Mouse (Mus musculus) kidney, postnatal 0 days (tissue): Measurements from ENCODE around the gene Zfp68. TPM values are rescaled to one million over a fixed set of nuclear protein-coding genes. Genes with fewer than 3 reads are reported as not detected.

Experiments used
- ATAC-seq: fragments of 200-750 bp; cut with Nextera tagmentation; replicated peaks from 2 replicates; pipeline ENCODE4 v1.8.0; 2017; ENCODE audit warnings: low read depth, moderate number of reproducible peaks, moderate TSS enrichment, moderate library complexity; ENCODE audit not compliant: low FRiP score
- DNase-seq: peaks from one replicate; pipeline ENCODE4 v3.0.0-alpha.2; 2016; ENCODE audit warnings: low spot score
- H3K27ac ChIP-seq: fragments of 300-500 bp; sonication (generic); 2 replicates; pipeline ENCODE4 v1.5.1; 2014; ENCODE audit warnings: mild to moderate bottlenecking
- H3K27me3 ChIP-seq: fragments of 300-500 bp; sonication (generic); 2 replicates; pipeline ENCODE4 v1.6.1; 2014; ENCODE audit warnings: low read length, mixed read lengths; ENCODE audit not compliant: insufficient read depth
- H3K36me3 ChIP-seq: fragments of 300-500 bp; sonication (generic); 2 replicates; pipeline ENCODE4 v1.6.1; 2014; ENCODE audit warnings: low read length, mixed read lengths; ENCODE audit not compliant: insufficient read depth
- H3K4me1 ChIP-seq: fragments of 300-500 bp; sonication (generic); replicated peaks from 2 replicates; pipeline ENCODE4 v1.6.1; 2014; ENCODE audit warnings: antibody characterized with exemption, low read length, mixed read lengths; ENCODE audit not compliant: insufficient read depth
- H3K4me2 ChIP-seq: fragments of 300-500 bp; sonication (generic); 2 replicates; pipeline ENCODE4 v1.6.1; 2014; ENCODE audit warnings: mild to moderate bottlenecking, low read length, moderate library complexity, mixed read lengths
- H3K4me3 ChIP-seq: fragments of 300-500 bp; sonication (generic); replicated peaks from 2 replicates; pipeline ENCODE4 v1.5.1; 2014; ENCODE audit warnings: low read depth, low read length
- H3K9ac ChIP-seq: fragments of 300-500 bp; sonication (generic); 2 replicates; pipeline ENCODE4 v1.6.1; 2014; ENCODE audit warnings: low read depth, low read length
- H3K9me3 ChIP-seq: fragments of 300-500 bp; sonication (generic); replicated peaks from 2 replicates; pipeline ENCODE4 v1.6.1; 2016; ENCODE audit warnings: low read length, inconsistent platforms, mixed read lengths
- CTCF ChIP-seq: IDR thresholded peaks from 2 replicates; pipeline ENCODE4 v1.5.1; 2016; ENCODE audit warnings: antibody characterized with exemption, low read depth, mild to moderate bottlenecking, moderate library complexity
- WGBS: fragments of 180-500 bp; shearing (Covaris S2); extraction: QIAGEN DNeasy Blood & Tissue Kit; methylation state at CpG from one replicate; pipeline ENCODE4 v1.1.7; 2014; 5-methylcytosine and 5-hydroxymethylcytosine counted together
- polyA plus RNA-seq: library from polyadenylated mRNA; unstranded; fragments of >200 nt; fragmentation: Nextera tagmentation; extraction: Ambion mirVana; gene quantifications from 2 replicates; pipeline ENCODE4 v1.2.1, GENCODE M21; 2015

The Zfp68 gene
- polyA plus RNA-seq = 57.8 and 59.8 TPM in 2 replicates

GRCm38 (mm10) chr5:138619211-138620128 is at the start of gene Zfp68:
Zfp68 (minus strand) TSS chr5:138619761.
- ATAC-seq (peak; percentile 97), DNase-seq (peak; percentile 97)
- Histone ChIP-seq H3K4me1 (no peaks in the 10 kb centered on the region), H3K9ac (peak within 1 kb of the TSS; percentile 97), H3K4me3 (peak within 1 kb of the TSS; percentile 92), H3K36me3 (peaks cover 28% of the 10 kb centered on the region), H3K9me3 (peaks cover 16% of the 10 kb centered on the region), H3K27ac (peak within 1 kb of the TSS; percentile 99), H3K4me2 (peak within 1 kb of the TSS; percentile 55), H3K27me3 (no peaks in the 10 kb centered on the region)
- TF ChIP-seq CTCF = peak; percentile 50
- WGBS = under 1% methylated on average over 43 of the region's 43 CpGs

GRCm38 (mm10) chr5:138658922-138659321 is 39.4 kb upstream of the Zfp68 start:
- Histone ChIP-seq H3K4me1 (no peaks in the 10 kb centered on the region), H3K9me3 (no peaks in the 10 kb centered on the region), H3K4me2 (no peak overlapping the region), H3K4me3 (no peak overlapping the region), H3K27me3 (no peaks in the 10 kb centered on the region), H3K36me3 (no peaks in the 10 kb centered on the region), H3K9ac (no peak overlapping the region), H3K27ac (no peak overlapping the region)
- 10% methylated on average over 5 of the region's 5 CpGs for WGBS
- TF ChIP-seq CTCF = peak; percentile 96
- ATAC-seq (no peak), DNase-seq (peak; percentile 90)

GRCm38 (mm10) chr5:138657854-138658253 is 38.3 kb upstream of the Zfp68 start:
- Histone ChIP-seq H3K4me2 (no peak overlapping the region), H3K27me3 (no peaks in the 10 kb centered on the region), H3K9ac (no peak overlapping the region), H3K4me1 (no peaks in the 10 kb centered on the region), H3K36me3 (no peaks in the 10 kb centered on the region), H3K4me3 (no peak overlapping the region), H3K27ac (no peak overlapping the region), H3K9me3 (no peaks in the 10 kb centered on the region)
- ATAC-seq (peak; percentile 73; the same call in 1 of the 2 replicates), DNase-seq (peak; percentile 87)
- peak; percentile 81 for TF ChIP-seq CTCF
- WGBS = 31% methylated on average over 6 of the region's 6 CpGs

GRCm38 (mm10) chr5:138657407-138657806 is 37.8 kb upstream of the Zfp68 start:
- DNase-seq (no peak), ATAC-seq (no peak)
- no peak for TF ChIP-seq CTCF
- H3K9ac ChIP-seq = no peak overlapping the region
- no peaks in the 10 kb centered on the region for H3K9me3 ChIP-seq
- no peaks in the 10 kb centered on the region for H3K4me1 ChIP-seq
- no peaks in the 10 kb centered on the region for H3K36me3 ChIP-seq
- WGBS = 93% methylated on average over 3 of the region's 3 CpGs
- no peaks in the 10 kb centered on the region for H3K27me3 ChIP-seq
- no peak overlapping the region for H3K27ac ChIP-seq
- H3K4me3 ChIP-seq = no peak overlapping the region
- no peak overlapping the region for H3K4me2 ChIP-seq

- H3K27me3 ChIP-seq = no peaks in the 10 kb centered on the region
- H3K9me3 ChIP-seq = no peaks in the 10 kb centered on the region
- no peak overlapping the region for H3K9ac ChIP-seq
- peak; percentile 73 for ATAC-seq
- H3K4me1 ChIP-seq = no peaks in the 10 kb centered on the region
- H3K27ac ChIP-seq = no peak overlapping the region
- H3K36me3 ChIP-seq = no peaks in the 10 kb centered on the region
- TF ChIP-seq CTCF = peak; percentile 93
- 20% methylated on average over 2 of the region's 2 CpGs for WGBS
- no peak overlapping the region for H3K4me2 ChIP-seq
- DNase-seq = peak; percentile 84
- no peak overlapping the region for H3K4me3 ChIP-seq
Observed at GRCm38 (mm10) chr5:138656477-138657156, 37.1 kb upstream of the Zfp68 start.

GRCm38 (mm10) chr5:138652911-138653310 is 33.4 kb upstream of the Zfp68 start:
- TF ChIP-seq CTCF = no peak
- ATAC-seq (no peak), DNase-seq (no peak)
- Histone ChIP-seq H3K4me1 (no peaks in the 10 kb centered on the region), H3K36me3 (peaks cover 7% of the 10 kb centered on the region), H3K27me3 (no peaks in the 10 kb centered on the region), H3K9me3 (no peaks in the 10 kb centered on the region), H3K27ac (no peak overlapping the region), H3K4me2 (no peak overlapping the region), H3K9ac (no peak overlapping the region), H3K4me3 (no peak overlapping the region)
- WGBS = 93% methylated on average over 1 of the region's 1 CpGs
